Mouse (Mus musculus) right cerebral cortex, adult 18-20 months (tissue): Measurements from ENCODE around the gene Gm5737.

ENCODE experiments used
- DNase-seq: peaks from one replicate; pipeline ENCODE4 v3.0.0; 2022; ENCODE audit warnings: mixed read lengths

Gene Gm5737

DNA sequence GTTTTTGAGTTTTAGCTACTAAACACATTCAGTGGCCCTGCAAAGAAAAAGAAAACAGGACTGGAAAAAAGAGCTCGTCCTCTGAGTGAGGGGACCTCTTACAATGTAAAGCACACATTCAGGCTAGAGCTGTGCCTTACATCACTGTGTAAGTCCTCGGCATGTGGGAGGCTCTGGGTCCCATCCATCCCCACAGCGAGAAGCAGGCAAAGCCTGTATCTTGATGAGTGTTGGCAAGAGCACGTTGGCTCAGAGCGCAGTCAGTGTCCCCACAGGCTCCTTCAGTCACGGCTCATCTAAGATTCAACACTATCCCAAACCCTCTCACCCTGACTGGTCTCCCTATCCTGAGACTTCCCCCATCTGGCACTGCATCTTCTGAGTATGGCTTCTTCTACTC, 66.1 kb downstream of the Gm5737 start:
- peak; percentile 53 for DNase-seq

DNA sequence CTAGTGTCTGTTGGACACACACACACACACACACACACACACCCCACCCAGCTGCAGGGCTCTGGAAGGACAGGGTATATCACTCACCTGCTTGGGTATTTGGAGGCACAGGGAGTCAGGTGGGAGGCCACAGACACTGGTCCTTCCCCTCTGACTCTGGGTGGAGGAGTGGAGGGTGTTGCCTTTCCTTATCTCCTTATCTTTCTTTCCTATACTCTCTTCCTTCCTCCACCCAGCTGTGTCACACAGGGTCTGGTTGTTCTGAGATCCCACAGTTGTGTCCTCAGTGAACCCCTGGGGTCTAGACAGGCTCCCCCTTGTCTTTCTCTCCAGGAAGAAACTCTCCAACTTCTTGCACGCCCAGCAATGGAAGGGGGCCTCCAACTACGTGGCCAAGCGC, 67.8 kb downstream of the Gm5737 start:
- no peak for DNase-seq

DNA sequence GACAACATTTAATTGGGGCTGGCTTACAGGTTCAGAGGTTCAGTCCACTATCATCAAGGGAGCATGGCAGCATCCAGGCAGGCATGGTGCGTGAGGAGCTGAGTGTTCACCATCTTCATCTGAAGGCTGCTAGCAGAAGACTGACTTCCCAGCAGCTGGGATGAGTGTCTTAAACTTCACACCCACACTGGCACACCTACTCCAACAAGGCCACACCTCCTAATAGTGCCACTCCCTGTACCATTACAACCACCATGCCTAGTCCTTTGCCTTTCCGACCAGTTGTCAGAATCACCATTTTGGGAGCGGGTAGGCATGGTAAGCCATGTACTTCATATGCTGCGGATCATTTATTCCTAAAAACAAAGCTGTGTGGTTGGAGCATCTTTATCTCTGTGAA, 68.6 kb downstream of the Gm5737 start:
- DNase-seq = no peak
